Mouse (Mus musculus) thymus, adult 2 months (tissue): ENCODE data around the gene Rem2. TPM values are rescaled to one million over a fixed set of nuclear protein-coding genes. Genes with fewer than 3 reads are reported as not detected.

Experiments used
- DNase-seq: peaks from one replicate; pipeline ENCODE4 v3.0.0; 2021
- H3K27ac ChIP-seq: fragments of 200-500 bp; 2 replicates; pipeline ENCODE4 v1.5.1; 2012; ENCODE audit warnings: low read length, control low read depth; ENCODE audit not compliant: control insufficient read depth, insufficient read depth
- H3K27me3 ChIP-seq: fragments of 200-500 bp; 2 replicates; pipeline ENCODE4 v1.6.1; 2012; ENCODE audit warnings: mild to moderate bottlenecking, low read length, moderate library complexity, mixed read lengths; ENCODE audit not compliant: control insufficient read depth, insufficient read depth
- H3K36me3 ChIP-seq: fragments of 200-500 bp; 2 replicates; pipeline ENCODE4 v1.6.1; 2012; ENCODE audit warnings: mild to moderate bottlenecking, low read length, moderate library complexity; ENCODE audit not compliant: control insufficient read depth, insufficient read depth
- H3K4me1 ChIP-seq: fragments of 200-500 bp; replicated peaks from 2 replicates; pipeline ENCODE4 v1.6.1; 2012; ENCODE audit warnings: low read length; ENCODE audit not compliant: control insufficient read depth, insufficient read depth
- H3K4me3 ChIP-seq: fragments of 200-500 bp; 2 replicates; pipeline ENCODE4 v1.5.1; 2012; ENCODE audit warnings: mild to moderate bottlenecking, low read length, control low read depth, moderate library complexity; ENCODE audit not compliant: control insufficient read depth, insufficient read depth
- CTCF ChIP-seq: fragments of 200-500 bp; IDR thresholded peaks from 2 replicates; pipeline ENCODE4 v1.5.1; 2012; ENCODE audit warnings: mild to moderate bottlenecking, control low read depth, low read length, moderate library complexity, borderline replicate concordance; ENCODE audit not compliant: control insufficient read depth, poor library complexity, insufficient read depth; ENCODE audit errors: extremely low read depth
- POLR2A ChIP-seq: fragments of 200-500 bp; IDR thresholded peaks from 2 replicates; pipeline ENCODE4 v1.6.1; 2012; ENCODE audit warnings: mild to moderate bottlenecking, low read length, control low read depth, moderate library complexity; ENCODE audit not compliant: control insufficient read depth, poor library complexity, insufficient read depth; ENCODE audit errors: extremely low read depth
- WGBS: fragments of 180-500 bp; shearing (Covaris S2); methylation state at CpG from one replicate; pipeline ENCODE4 v1.1.7; 2018; 5-methylcytosine and 5-hydroxymethylcytosine counted together
- polyA plus RNA-seq: library from polyadenylated mRNA; depleted of rRNA; stranded (reverse); fragments of >200 nt; gene quantifications from 2 replicates; pipeline ENCODE4 v1.2.3, GENCODE M21; 2012; rRNA removed

Rem2 gene
- 0.82 and 1.00 TPM in 2 replicates for polyA plus RNA-seq

DNA sequence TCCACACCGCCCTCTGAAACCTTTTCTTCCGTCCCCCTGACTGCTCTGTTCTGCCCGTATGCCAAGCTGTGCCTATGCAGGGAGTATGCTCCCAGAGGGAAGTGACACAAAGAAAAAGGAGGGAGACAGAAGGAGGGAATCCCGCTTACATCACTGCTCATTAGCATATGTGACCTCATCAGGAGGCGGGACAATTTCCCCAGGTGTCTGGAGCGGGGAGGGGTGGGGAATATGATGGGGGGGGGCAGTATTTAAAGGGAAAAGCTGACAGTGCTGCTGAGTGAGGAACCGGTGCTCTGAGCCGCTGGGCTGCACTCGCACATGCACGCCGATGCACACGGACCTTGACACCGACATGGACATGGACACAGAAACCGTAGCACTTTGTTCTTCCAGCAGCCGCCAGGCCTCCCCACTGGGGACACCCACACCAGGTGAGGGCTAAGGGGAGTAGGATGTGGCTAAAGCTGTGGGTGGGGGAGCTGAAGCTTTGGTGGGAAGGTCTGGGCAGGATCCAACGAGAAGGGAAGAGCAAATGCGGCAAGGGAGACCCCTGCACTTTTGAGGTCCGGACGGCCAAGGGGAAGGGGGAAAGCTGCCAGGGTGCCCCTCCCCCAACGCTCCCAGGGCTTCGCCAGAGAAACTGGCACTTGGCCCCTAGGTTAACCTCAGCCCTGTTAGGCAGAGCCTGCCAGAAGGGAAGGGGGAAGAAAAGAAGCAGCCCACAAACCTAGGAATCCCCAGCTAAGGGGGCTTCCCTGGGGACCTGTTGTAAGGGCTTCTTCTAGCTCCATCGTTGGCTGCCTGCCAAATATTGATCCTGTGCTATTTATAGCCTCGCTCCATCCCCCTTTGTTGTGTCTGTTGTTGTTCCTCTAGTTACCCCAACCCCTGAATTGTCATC, at the start of gene Rem2:
TSS of gene Rem2 (plus strand) at position 160 of the 904 bp plus-strand sequence.
- Histone ChIP-seq H3K27ac (no peak within 1 kb of the TSS), H3K27me3 (no peaks in the 10 kb centered on the region), H3K4me3 (peak within 1 kb of the TSS; percentile 8; the same call in 1 of the 2 replicates), H3K4me1 (peaks cover 37% of the 10 kb centered on the region), H3K36me3 (no peaks in the 10 kb centered on the region)
- no peak for DNase-seq
- 21% methylated on average over 23 of the region's 23 CpGs for WGBS
- TF ChIP-seq CTCF: no peak
- no peak for TF ChIP-seq POLR2A

GRCm38 (mm10) chr14:54426689-54427398, 49.1 kb upstream of the Rem2 start, which contains the start of gene Mrpl52:
Mrpl52 (plus strand) TSS chr14:54426909.
- peak within 1 kb of the TSS; percentile 63 for H3K27ac ChIP-seq
- H3K4me1 ChIP-seq: peaks cover 14% of the 10 kb centered on the region
- TF ChIP-seq CTCF (0 out of 2 replicates have a peak, but pooled peaks have one; percentile 34), POLR2A (peak; percentile 65; the same call in 1 of the 2 replicates)
- peaks cover 4% of the 10 kb centered on the region; the same call in 1 of the 2 replicates for H3K27me3 ChIP-seq
- peak; percentile 91 for DNase-seq
- H3K4me3 ChIP-seq: peak within 1 kb of the TSS; percentile 56
- WGBS: 2% methylated on average over 48 of the region's 48 CpGs
- H3K36me3 ChIP-seq: no peaks in the 10 kb centered on the region

DNA sequence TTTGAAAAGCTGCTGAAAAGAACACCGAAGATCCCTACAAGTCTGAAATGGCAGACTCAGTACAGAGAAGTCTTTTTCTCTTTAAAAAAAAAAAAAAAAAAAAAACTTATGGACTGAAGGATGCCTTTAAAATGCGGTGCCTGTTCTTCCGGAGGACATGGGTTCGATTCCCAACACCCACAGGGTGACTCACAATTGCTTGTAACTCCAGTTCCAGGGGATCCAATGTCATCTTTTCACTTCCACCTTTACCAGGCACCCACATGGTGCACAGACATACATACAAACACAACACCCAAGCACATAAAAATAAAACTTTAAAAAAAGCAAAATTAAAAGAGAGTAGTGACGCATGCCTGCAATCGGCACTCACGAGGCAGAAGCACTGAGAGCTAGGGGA, 48.2 kb upstream of the Rem2 start:
- TF ChIP-seq POLR2A (no peak), CTCF (no peak)
- 93% methylated on average over 7 of the region's 7 CpGs for WGBS
- H3K27me3 ChIP-seq: peaks cover 6% of the 10 kb centered on the region; the same call in 1 of the 2 replicates
- no peak overlapping the region for H3K4me3 ChIP-seq
- DNase-seq: no peak
- no peak overlapping the region for H3K27ac ChIP-seq
- H3K36me3 ChIP-seq: no peaks in the 10 kb centered on the region
- H3K4me1 ChIP-seq: peaks cover 19% of the 10 kb centered on the region

DNA sequence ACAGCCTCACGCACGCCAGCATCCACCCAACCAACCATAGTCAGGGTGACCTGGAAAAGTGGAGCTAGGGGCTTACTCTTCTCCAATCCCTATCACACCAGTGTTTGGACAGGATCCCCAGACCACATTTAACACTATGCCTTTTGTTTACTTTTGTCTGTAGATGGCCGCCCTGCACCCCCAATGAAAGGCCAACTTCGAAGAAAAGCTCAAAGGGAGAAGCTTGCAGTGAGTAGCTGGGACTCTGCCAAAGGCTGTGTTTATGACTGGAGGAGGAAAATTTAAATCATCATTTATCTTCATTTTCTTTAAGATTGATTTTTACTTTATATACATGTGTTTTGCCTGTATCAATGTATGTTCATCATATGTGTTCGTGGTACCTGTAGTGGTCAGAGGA, 47.5 kb upstream of the Rem2 start:
- WGBS: 96% methylated on average over 5 of the region's 5 CpGs
- Histone ChIP-seq H3K36me3 (no peaks in the 10 kb centered on the region), H3K4me3 (no peak overlapping the region), H3K4me1 (peaks cover 26% of the 10 kb centered on the region), H3K27ac (no peak overlapping the region), H3K27me3 (peaks cover 6% of the 10 kb centered on the region; the same call in 1 of the 2 replicates)
- TF ChIP-seq CTCF: no peak
- no peak for TF ChIP-seq POLR2A
- DNase-seq: no peak

GRCm38 (mm10) chr14:54429332-54430093, 46.4 kb upstream of the Rem2 start:
- Histone ChIP-seq H3K4me1 (peaks cover 27% of the 10 kb centered on the region), H3K27me3 (peaks cover 6% of the 10 kb centered on the region; the same call in 1 of the 2 replicates), H3K27ac (no peak overlapping the region), H3K36me3 (no peaks in the 10 kb centered on the region), H3K4me3 (no peak overlapping the region)
- DNase-seq: no peak
- TF ChIP-seq POLR2A (no peak), CTCF (no peak)
- WGBS: 77% methylated on average over 7 of the region's 7 CpGs

DNA sequence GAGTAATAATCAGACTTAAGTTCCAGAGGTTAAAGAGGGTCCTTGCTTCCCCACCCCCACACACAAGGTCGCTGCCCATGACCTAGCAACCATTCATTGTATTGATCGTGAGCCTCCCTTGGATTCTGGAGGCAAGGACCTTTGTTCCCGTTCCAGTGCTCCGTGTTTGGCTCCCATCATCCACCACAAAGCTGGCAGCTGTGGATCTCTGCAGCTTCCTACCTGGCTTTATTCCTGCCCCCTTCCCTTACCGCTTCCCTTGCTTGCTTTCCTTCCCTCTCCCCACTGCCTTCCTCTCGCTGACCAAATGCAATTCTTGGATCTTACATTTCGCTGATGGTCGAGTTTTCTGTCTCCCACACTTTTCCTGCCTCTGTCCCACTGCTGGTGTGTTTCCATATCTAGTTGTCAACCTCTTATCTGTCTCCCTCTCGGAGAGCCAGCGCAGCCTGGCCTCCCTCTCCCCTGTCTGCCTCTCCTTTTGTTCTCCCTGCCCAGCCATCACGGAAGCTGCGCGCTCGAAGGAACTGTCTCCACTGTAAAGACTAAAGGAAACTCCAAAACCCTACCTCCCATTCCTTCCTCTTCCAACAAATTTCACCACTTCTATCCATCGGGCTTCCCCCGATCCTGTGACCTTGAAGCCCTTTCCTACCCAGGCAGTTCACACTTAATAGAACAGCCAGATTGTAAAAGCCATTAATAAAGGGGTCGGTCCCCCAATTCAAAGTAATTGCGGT, 45.3 kb upstream of the Rem2 start:
- Histone ChIP-seq H3K36me3 (no peaks in the 10 kb centered on the region), H3K4me3 (no peak overlapping the region), H3K27ac (no peak overlapping the region), H3K27me3 (peaks cover 6% of the 10 kb centered on the region; the same call in 1 of the 2 replicates), H3K4me1 (peaks cover 27% of the 10 kb centered on the region)
- no peak for DNase-seq
- WGBS: 81% methylated on average over 18 of the region's 18 CpGs
- TF ChIP-seq CTCF (no peak), POLR2A (no peak)
